Mouse (Mus musculus) small intestine, adult 2 months (tissue): ENCODE results near the gene Rcor2.

Source experiments
- CTCF ChIP-seq: fragments of 200-500 bp; IDR thresholded peaks from 2 replicates; pipeline ENCODE4 v1.5.1; 2012; ENCODE audit warnings: low read depth, mild to moderate bottlenecking, control low read depth, inconsistent platforms, low read length, moderate library complexity, mixed read lengths; ENCODE audit not compliant: insufficient replicate concordance, insufficient read length; ENCODE audit errors: extremely low read depth
- POLR2A ChIP-seq: fragments of 200-500 bp; IDR thresholded peaks from 2 replicates; pipeline ENCODE4 v1.6.1; 2012; ENCODE audit warnings: low read depth, mild to moderate bottlenecking, control low read depth, inconsistent platforms, low read length, moderate library complexity

DNA sequence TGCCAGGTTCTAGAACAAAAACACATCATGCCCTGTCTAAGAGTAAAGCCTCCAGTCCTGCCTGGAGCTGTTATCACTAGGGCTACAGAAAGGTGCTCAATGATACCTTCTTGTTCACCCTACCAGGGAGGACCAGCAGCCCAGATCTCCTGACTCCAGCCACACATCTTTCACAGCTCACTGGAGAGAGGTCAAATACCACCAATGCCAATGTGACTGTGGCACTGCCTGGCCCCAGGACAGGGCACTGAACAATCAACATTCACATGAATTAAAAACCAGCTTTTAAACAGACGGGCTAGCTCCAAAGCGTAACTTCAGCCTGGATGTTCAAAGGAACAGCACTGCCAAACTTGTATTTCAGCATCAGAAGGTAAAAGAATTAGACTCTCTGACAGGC lies 31.1 kb upstream of the Rcor2 start:
- no peak for TF ChIP-seq POLR2A
- TF ChIP-seq CTCF: no peak
